Mouse (Mus musculus) layer of hippocampus, adult 8-10 months (tissue): ENCODE measurements around the gene Fos. TPM values are rescaled to one million over a fixed set of nuclear protein-coding genes. Genes with fewer than 3 reads are reported as not detected.
"Not testable (repeated sequence)": the region's sequence is repeated elsewhere in the genome, so short reads cannot be mapped to it uniquely, and the experiment has no call there.

Source experiments
- DNase-seq, 2 experiments: peaks; one replicate each; pipeline ENCODE4 v3.0.0; 2022; ENCODE audit warnings: low spot score in 2 of 2
- total RNA-seq, 4 experiments: library from RNA; stranded (reverse); gene quantifications; 2 replicates each; pipeline ENCODE4 v1.2.4; 2022

Gene Fos
- total RNA-seq, 4 experiments from 2014 or later = 14.4 to 24.7 (median 21.0) TPM

GRCm38 (mm10) chr12:85522631-85523388, 49.1 kb downstream of the Fos start:
- DNase-seq = no peak

- no peak for DNase-seq
Measured at GRCm38 (mm10) chr12:85523421-85524192, 49.9 kb downstream of the Fos start.

GRCm38 (mm10) chr12:85524193-85524858, 50.6 kb downstream of the Fos start:
- peak; percentile 18 to 59 for DNase-seq

GRCm38 (mm10) chr12:85524859-85525495, 51.3 kb downstream of the Fos start:
- not testable (repeated sequence) for DNase-seq

Other genes with a start within 250 kb of the Fos start
- gene Mlh3, start 203.3 kb upstream of the Fos start, total RNA-seq = 10 to 100 TPM; 17.8 to 23.1 (median 20.5) TPM
- 10 to 100 TPM; 22.7 to 37.1 (median 30.9) TPM for gene Acyp1, start 185.5 kb upstream of the Fos start, total RNA-seq
- 1 to 10 TPM; 1.6 to 2.2 (median 1.9) TPM for gene Zc2hc1c, start 185.3 kb upstream of the Fos start, total RNA-seq
- gene Nek9, start 134.5 kb upstream of the Fos start, total RNA-seq = 10 to 100 TPM; 39.8 to 42.3 (median 41.1) TPM
- 100 to 1,000 TPM; 154 to 177 (median 170) TPM for gene Tmed10, start 99.0 kb upstream of the Fos start, total RNA-seq
- gene Jdp2, start 125.1 kb downstream of the Fos start, total RNA-seq = 10 to 100 TPM; 41.8 to 54.1 (median 44.0) TPM
- gene Batf, start 212.8 kb downstream of the Fos start, total RNA-seq = 1 to 10 TPM in 1 of 4 experiments, under 1 TPM in 1, not detected in 2; 0.94 to 1.2 TPM